Mouse (Mus musculus) lung, embryonic 15.5 days (tissue): ENCODE measurements around the gene Agtpbp1. TPM values are rescaled to one million over a fixed set of nuclear protein-coding genes. Genes with fewer than 3 reads are reported as not detected.
"Not testable (repeated sequence)": the region's sequence is repeated elsewhere in the genome, so short reads cannot be mapped to it uniquely, and the experiment has no call there.

ENCODE experiments used
- ATAC-seq: fragments of 200-750 bp; cut with Nextera tagmentation; 2 replicates; pipeline ENCODE4 v1.8.0; 2017; ENCODE audit warnings: moderate number of reproducible peaks, borderline replicate concordance; ENCODE audit not compliant: low FRiP score, low TSS enrichment; ENCODE audit errors: extremely low read depth
- H3K27ac ChIP-seq: fragments of 300-500 bp; sonication (generic); 2 replicates; pipeline ENCODE4 v1.5.1; 2015; ENCODE audit warnings: moderate library complexity, mild to moderate bottlenecking, inconsistent platforms
- H3K27me3 ChIP-seq: fragments of 300-500 bp; sonication (generic); 2 replicates; pipeline ENCODE4 v1.6.1; 2015; ENCODE audit warnings: inconsistent platforms
- H3K36me3 ChIP-seq: fragments of 300-500 bp; sonication (generic); 2 replicates; pipeline ENCODE4 v1.6.1; 2015; ENCODE audit warnings: inconsistent platforms
- H3K4me1 ChIP-seq: fragments of 300-500 bp; sonication (generic); 2 replicates; pipeline ENCODE4 v1.6.1; 2015; ENCODE audit warnings: inconsistent platforms
- H3K4me2 ChIP-seq: fragments of 300-500 bp; sonication (generic); 2 replicates; pipeline ENCODE4 v1.6.1; 2015; ENCODE audit warnings: inconsistent platforms, mild to moderate bottlenecking, moderate library complexity
- H3K4me3 ChIP-seq: fragments of 300-500 bp; sonication (generic); 2 replicates; pipeline ENCODE4 v1.5.1; 2015; ENCODE audit warnings: mild to moderate bottlenecking, inconsistent platforms
- H3K9ac ChIP-seq: fragments of 300-500 bp; sonication (generic); 2 replicates; pipeline ENCODE4 v1.6.1; 2015; ENCODE audit warnings: inconsistent platforms
- H3K9me3 ChIP-seq: fragments of 300-500 bp; sonication (generic); 2 replicates; pipeline ENCODE4 v1.6.1; 2016; ENCODE audit warnings: inconsistent platforms
- WGBS: fragments of 180-500 bp; shearing (Covaris S2); methylation state at CpG from one replicate; pipeline ENCODE4 v1.1.7; 2015; 5-methylcytosine and 5-hydroxymethylcytosine counted together
- polyA plus RNA-seq: library from polyadenylated mRNA; unstranded; fragments of >200 nt; fragmentation: Nextera tagmentation; extraction: Ambion mirVana; gene quantifications from 2 replicates; pipeline ENCODE4 v1.2.1, GENCODE M21; 2015

The Agtpbp1 gene
- polyA plus RNA-seq, 1 experiment from 2014 or later = 16.5 TPM

- Histone ChIP-seq H3K9me3 (no peaks in the 10 kb centered on the region), H3K4me3 (no peak overlapping the region), H3K36me3 (peaks cover 80% of the 10 kb centered on the region), H3K9ac (no peak overlapping the region), H3K4me1 (no peaks in the 10 kb centered on the region), H3K27ac (no peak overlapping the region), H3K4me2 (no peak overlapping the region), H3K27me3 (no peaks in the 10 kb centered on the region)
- ATAC-seq = no peak
- 78% methylated on average over 10 of the region's 10 CpGs for WGBS
Observed at GRCm38 (mm10) chr13:59605221-59605922, 20.3 kb upstream of the Agtpbp1 start.

- 78% methylated on average over 1 of the region's 1 CpGs for WGBS
- no peaks in the 10 kb centered on the region for H3K9me3 ChIP-seq
- no peak overlapping the region for H3K9ac ChIP-seq
- no peaks in the 10 kb centered on the region for H3K27me3 ChIP-seq
- H3K4me1 ChIP-seq = no peaks in the 10 kb centered on the region
- ATAC-seq = no peak
- no peak overlapping the region for H3K27ac ChIP-seq
- peaks cover 79% of the 10 kb centered on the region for H3K36me3 ChIP-seq
- no peak overlapping the region for H3K4me3 ChIP-seq
- no peak overlapping the region for H3K4me2 ChIP-seq
Observed at GRCm38 (mm10) chr13:59604511-59604910, 19.5 kb upstream of the Agtpbp1 start.

GRCm38 (mm10) chr13:59603096-59603495, 18.1 kb upstream of the Agtpbp1 start:
- Histone ChIP-seq H3K4me3 (no peak overlapping the region), H3K4me2 (no peak overlapping the region), H3K27ac (no peak overlapping the region), H3K9me3 (no peaks in the 10 kb centered on the region), H3K27me3 (no peaks in the 10 kb centered on the region), H3K36me3 (peaks cover 68% of the 10 kb centered on the region), H3K4me1 (no peaks in the 10 kb centered on the region), H3K9ac (no peak overlapping the region)
- WGBS = 92% methylated on average over 5 of the region's 5 CpGs
- ATAC-seq = no peak

- no peak for ATAC-seq
- Histone ChIP-seq H3K4me1 (peaks cover 2% of the 10 kb centered on the region; the same call in 1 of the 2 replicates), H3K4me2 (no peak overlapping the region), H3K36me3 (peaks cover 65% of the 10 kb centered on the region), H3K4me3 (no peak overlapping the region), H3K9me3 (no peaks in the 10 kb centered on the region), H3K27me3 (no peaks in the 10 kb centered on the region), H3K9ac (no peak overlapping the region), H3K27ac (no peak overlapping the region)
- WGBS = 90% methylated on average over 1 of the region's 1 CpGs
Observed at GRCm38 (mm10) chr13:59592630-59593029, 7.6 kb upstream of the Agtpbp1 start.

GRCm38 (mm10) chr13:59592058-59592457, 7.0 kb upstream of the Agtpbp1 start:
- H3K27ac ChIP-seq, H3K4me3 ChIP-seq, ATAC-seq, H3K4me1 ChIP-seq, H3K9ac ChIP-seq, H3K4me2 ChIP-seq, H3K9me3 ChIP-seq, H3K27me3 ChIP-seq: not testable (repeated sequence)
- WGBS = 87% methylated on average over 3 of the region's 3 CpGs
- H3K36me3 ChIP-seq = peaks cover 68% of the 10 kb centered on the region

GRCm38 (mm10) chr13:59590691-59591090, 5.7 kb upstream of the Agtpbp1 start:
- 76% methylated on average over 4 of the region's 4 CpGs for WGBS
- ATAC-seq = no peak
- Histone ChIP-seq H3K27ac (no peak overlapping the region), H3K27me3 (no peaks in the 10 kb centered on the region), H3K4me1 (peaks cover 18% of the 10 kb centered on the region), H3K9ac (no peak overlapping the region), H3K4me2 (no peak overlapping the region), H3K36me3 (peaks cover 54% of the 10 kb centered on the region), H3K9me3 (no peaks in the 10 kb centered on the region), H3K4me3 (no peak overlapping the region)

- Histone ChIP-seq H3K27ac (no peak overlapping the region), H3K4me2 (no peak overlapping the region), H3K27me3 (no peaks in the 10 kb centered on the region), H3K36me3 (peaks cover 52% of the 10 kb centered on the region), H3K9ac (no peak overlapping the region), H3K4me3 (no peak overlapping the region), H3K4me1 (peaks cover 18% of the 10 kb centered on the region), H3K9me3 (no peaks in the 10 kb centered on the region)
- WGBS = 82% methylated on average over 4 of the region's 4 CpGs
- ATAC-seq = no peak
Observed at GRCm38 (mm10) chr13:59589672-59590071, 4.6 kb upstream of the Agtpbp1 start.

GRCm38 (mm10) chr13:59587201-59587600, 2.2 kb upstream of the Agtpbp1 start:
- H3K4me2 ChIP-seq = no peak overlapping the region
- WGBS = 92% methylated on average over 2 of the region's 2 CpGs
- peaks cover 26% of the 10 kb centered on the region for H3K4me1 ChIP-seq

GRCm38 (mm10) chr13:59585648-59586005, 600 bp upstream of the Agtpbp1 start:
- Histone ChIP-seq H3K4me2 (peak overlapping the region; percentile 62), H3K9ac (peak overlapping the region; percentile 74), H3K27ac (peak overlapping the region; percentile 53), H3K9me3 (no peaks in the 10 kb centered on the region), H3K36me3 (peaks cover 22% of the 10 kb centered on the region), H3K27me3 (no peaks in the 10 kb centered on the region), H3K4me1 (peaks cover 26% of the 10 kb centered on the region), H3K4me3 (peak overlapping the region; percentile 78)
- under 1% methylated on average over 28 of the region's 28 CpGs for WGBS
- ATAC-seq = no peak

More at GRCm38 (mm10) chr13:59587201-59587600, 2.2 kb upstream of the Agtpbp1 start:
- Histone ChIP-seq H3K36me3 (peaks cover 36% of the 10 kb centered on the region), H3K27ac (no peak overlapping the region), H3K9ac (no peak overlapping the region), H3K27me3 (no peaks in the 10 kb centered on the region), H3K9me3 (no peaks in the 10 kb centered on the region), H3K4me3 (no peak overlapping the region)
- ATAC-seq = no peak

- no peaks in the 10 kb centered on the region for H3K9me3 ChIP-seq
- ATAC-seq = peak; percentile 50
- peak overlapping the region; percentile 96 for H3K4me2 ChIP-seq
- H3K27me3 ChIP-seq = no peaks in the 10 kb centered on the region
- peak overlapping the region; percentile 78 for H3K4me3 ChIP-seq
- H3K9ac ChIP-seq = peak overlapping the region; percentile 60
- peak overlapping the region; percentile 80 for H3K27ac ChIP-seq
- H3K4me1 ChIP-seq = peaks cover 26% of the 10 kb centered on the region
- WGBS = 3% methylated on average over 9 of the region's 9 CpGs
- H3K36me3 ChIP-seq = peaks cover 11% of the 10 kb centered on the region; the same call in 1 of the 2 replicates
Observed at GRCm38 (mm10) chr13:59584481-59584880, 546 bp downstream of the Agtpbp1 start.

GRCm38 (mm10) chr13:59580954-59581353, 4.1 kb downstream of the Agtpbp1 start:
- 95% methylated on average over 4 of the region's 4 CpGs for WGBS

GRCm38 (mm10) chr13:59572549-59572948, 12.5 kb downstream of the Agtpbp1 start:
- Histone ChIP-seq H3K4me1 (no peaks in the 10 kb centered on the region), H3K4me2 (no peak overlapping the region), H3K4me3 (no peak overlapping the region), H3K36me3 (no peaks in the 10 kb centered on the region), H3K27me3 (no peaks in the 10 kb centered on the region), H3K27ac (no peak overlapping the region), H3K9ac (no peak overlapping the region), H3K9me3 (no peaks in the 10 kb centered on the region)
- ATAC-seq = no peak
- WGBS = 78% methylated on average over 2 of the region's 2 CpGs

More at GRCm38 (mm10) chr13:59580954-59581353, 4.1 kb downstream of the Agtpbp1 start:
- no peaks in the 10 kb centered on the region for H3K36me3 ChIP-seq
- no peaks in the 10 kb centered on the region for H3K27me3 ChIP-seq
- H3K9me3 ChIP-seq = no peaks in the 10 kb centered on the region
- no peak overlapping the region for H3K4me3 ChIP-seq
- H3K4me1 ChIP-seq = peaks cover 9% of the 10 kb centered on the region; the same call in 1 of the 2 replicates
- H3K27ac ChIP-seq = no peak overlapping the region
- H3K9ac ChIP-seq = no peak overlapping the region
- H3K4me2 ChIP-seq = no peak overlapping the region
- ATAC-seq = no peak
